ENCODE assay signal across 8 mouse cellular contexts in genomic region chr3:95892066-95893052, GRCm38 (mm10). TPM values are rescaled to one million over a fixed set of nuclear protein-coding genes. Genes with fewer than 3 reads are reported as not detected.
A peak's percentile ranks its signal among the peaks of the same experiment; 100 is the strongest.
DNase-seq lines count a peak whose midpoint lies in the region; ATAC-seq lines count a peak whose summit lies in the region.

No protein-coding gene starts in this region.

- ATAC-seq in kidney, embryonic 15.5 days (replicated peaks; ENCODE audit: low FRiP score) = peak; percentile 9; the same call in 1 of the 2 replicates
- no peak for ATAC-seq in embryonic facial prominence, embryonic 13.5 days (ENCODE audit: insufficient number of reproducible peaks, insufficient read depth, low FRiP score, low TSS enrichment, low read depth)
- ATAC-seq in neural tube, embryonic 15.5 days (ENCODE audit: low FRiP score) = no peak

- peak overlapping the region; percentile 40 for H3K4me3 ChIP-seq in kidney, embryonic 15.5 days (replicated peaks)
- peak overlapping the region; percentile 19 for H3K4me3 ChIP-seq in embryonic facial prominence, embryonic 13.5 days
- H3K4me3 ChIP-seq in neural tube, embryonic 15.5 days (replicated peaks) = peak overlapping the region; percentile 11; the same call in 1 of the 2 replicates

- peaks cover 47% of the 10 kb centered on the region for H3K4me1 ChIP-seq in kidney, embryonic 15.5 days
- H3K4me1 ChIP-seq in embryonic facial prominence, embryonic 13.5 days = peaks cover 31% of the 10 kb centered on the region
- peaks cover 29% of the 10 kb centered on the region for H3K4me1 ChIP-seq in neural tube, embryonic 15.5 days

- H3K36me3 ChIP-seq in kidney, embryonic 15.5 days = peaks cover 7% of the 10 kb centered on the region
- no peaks in the 10 kb centered on the region for H3K36me3 ChIP-seq in embryonic facial prominence, embryonic 13.5 days
- no peaks in the 10 kb centered on the region for H3K36me3 ChIP-seq in neural tube, embryonic 15.5 days

- peak overlapping the region; percentile 11; the same call in 1 of the 2 replicates for H3K9ac ChIP-seq in kidney, embryonic 15.5 days
- peak overlapping the region; percentile 58; the same call in 1 of the 2 replicates for H3K9ac ChIP-seq in embryonic facial prominence, embryonic 13.5 days
- no peak overlapping the region; the same call in 1 of the 2 replicates for H3K9ac ChIP-seq in neural tube, embryonic 15.5 days (replicated peaks)

- H3K27me3 ChIP-seq in kidney, embryonic 15.5 days = no peaks in the 10 kb centered on the region
- H3K27me3 ChIP-seq in embryonic facial prominence, embryonic 13.5 days = no peaks in the 10 kb centered on the region
- no peaks in the 10 kb centered on the region for H3K27me3 ChIP-seq in neural tube, embryonic 15.5 days (replicated peaks)

- no peaks in the 10 kb centered on the region for H3K9me3 ChIP-seq in kidney, embryonic 15.5 days (replicated peaks)
- no peaks in the 10 kb centered on the region for H3K9me3 ChIP-seq in embryonic facial prominence, embryonic 13.5 days
- H3K9me3 ChIP-seq in neural tube, embryonic 15.5 days (replicated peaks) = no peaks in the 10 kb centered on the region

- peak overlapping the region; percentile 93 for H3K27ac ChIP-seq in kidney, embryonic 15.5 days
- H3K27ac ChIP-seq in embryonic facial prominence, embryonic 13.5 days = peak overlapping the region; percentile 81
- H3K27ac ChIP-seq in neural tube, embryonic 15.5 days (replicated peaks) = peak overlapping the region; percentile 79

- DNase-seq in kidney, adult 18-20 months = no peak
- DNase-seq in liver = peak; percentile 23
- DNase-seq in layer of hippocampus, postnatal 36 days = no peak
- no peak for DNase-seq in cerebellum, adult 9-11 months
- no peak for DNase-seq in left cerebral cortex, adult 18-20 months (ENCODE audit: low spot score in 2 of 2)

- peak overlapping the region; percentile 52 for H3K4me2 ChIP-seq in kidney, embryonic 15.5 days
- H3K4me2 ChIP-seq in embryonic facial prominence, embryonic 13.5 days = peak overlapping the region; percentile 61
- peak overlapping the region; percentile 64 for H3K4me2 ChIP-seq in neural tube, embryonic 15.5 days

- 19% methylated on average over 11 of the region's 11 CpGs for WGBS in kidney, embryonic 15.5 days
- WGBS in embryonic facial prominence, embryonic 13.5 days = 34% methylated on average over 11 of the region's 11 CpGs
- WGBS in neural tube, embryonic 15.5 days = 32% methylated on average over 11 of the region's 11 CpGs

RNA-seq across cellular contexts. Expression of gene BC028528, which starts 0.6 kb away (rescaled TPM):
- 38.0 and 42.3 TPM in 2 replicates for polyA plus RNA-seq in kidney, embryonic 15.5 days (2015; fragmentation: Nextera tagmentation; extraction: Ambion mirVana)
- polyA plus RNA-seq in embryonic facial prominence, embryonic 13.5 days (2015; fragmentation: Nextera tagmentation; extraction: Ambion mirVana) = 17.9 and 18.6 TPM in 2 replicates
- polyA plus RNA-seq in neural tube, embryonic 15.5 days (2015; fragmentation: Nextera tagmentation; extraction: Ambion mirVana) = 23.8 and 25.3 TPM in 2 replicates
- total RNA-seq in layer of hippocampus, postnatal 36 days (2021) = 1 to 10 TPM; 2.5 to 3.6 TPM
- 1 to 10 TPM; 3.6 to 6.3 TPM for total RNA-seq in left cerebral cortex, adult 18-20 months (2021)

RNA-seq across cellular contexts. Expression of gene Aph1a, which starts 1.4 kb away (rescaled TPM):
- polyA plus RNA-seq in kidney, embryonic 15.5 days (2015; fragmentation: Nextera tagmentation; extraction: Ambion mirVana) = 37.4 and 40.8 TPM in 2 replicates
- polyA plus RNA-seq in embryonic facial prominence, embryonic 13.5 days (2015; fragmentation: Nextera tagmentation; extraction: Ambion mirVana) = 29.6 and 32.3 TPM in 2 replicates
- 31.0 and 39.5 TPM in 2 replicates for polyA plus RNA-seq in neural tube, embryonic 15.5 days (2015; fragmentation: Nextera tagmentation; extraction: Ambion mirVana)
- 10 to 100 TPM; 72.2 to 83.3 TPM for total RNA-seq in layer of hippocampus, postnatal 36 days (2021)
- total RNA-seq in left cerebral cortex, adult 18-20 months (2021) = 10 to 100 TPM; 62.7 to 64.4 TPM

RNA-seq across cellular contexts. Expression of gene Ciart, which starts 10.3 kb away (rescaled TPM):
- 5.9 and 6.6 TPM in 2 replicates for polyA plus RNA-seq in kidney, embryonic 15.5 days (2015; fragmentation: Nextera tagmentation; extraction: Ambion mirVana)
- 7.0 and 7.8 TPM in 2 replicates for polyA plus RNA-seq in embryonic facial prominence, embryonic 13.5 days (2015; fragmentation: Nextera tagmentation; extraction: Ambion mirVana)
- 4.3 and 4.5 TPM in 2 replicates for polyA plus RNA-seq in neural tube, embryonic 15.5 days (2015; fragmentation: Nextera tagmentation; extraction: Ambion mirVana)
- total RNA-seq in layer of hippocampus, postnatal 36 days (2021) = 10 to 100 TPM in 1 of 2 experiments, 1 to 10 TPM in 1; 8.1 to 12.9 TPM
- total RNA-seq in left cerebral cortex, adult 18-20 months (2021) = 10 to 100 TPM; 10.0 to 17.0 TPM

RNA-seq across cellular contexts. Expression of gene Car14, which starts 12.1 kb away (rescaled TPM):
- 17.3 and 22.5 TPM in 2 replicates for polyA plus RNA-seq in kidney, embryonic 15.5 days (2015; fragmentation: Nextera tagmentation; extraction: Ambion mirVana)
- 14.5 and 16.6 TPM in 2 replicates for polyA plus RNA-seq in embryonic facial prominence, embryonic 13.5 days (2015; fragmentation: Nextera tagmentation; extraction: Ambion mirVana)
- 1.3 and 1.8 TPM in 2 replicates for polyA plus RNA-seq in neural tube, embryonic 15.5 days (2015; fragmentation: Nextera tagmentation; extraction: Ambion mirVana)
- total RNA-seq in layer of hippocampus, postnatal 36 days (2021) = 10 to 100 TPM in 1 of 2 experiments, 1 to 10 TPM in 1; 9.0 to 12.2 TPM
- 1 to 10 TPM; 6.0 to 7.8 TPM for total RNA-seq in left cerebral cortex, adult 18-20 months (2021)

RNA-seq across cellular contexts. Expression of gene Mrps21, which starts 21.0 kb away (rescaled TPM):
- polyA plus RNA-seq in kidney, embryonic 15.5 days (2015; fragmentation: Nextera tagmentation; extraction: Ambion mirVana) = 404 and 412 TPM in 2 replicates
- 295 and 350 TPM in 2 replicates for polyA plus RNA-seq in embryonic facial prominence, embryonic 13.5 days (2015; fragmentation: Nextera tagmentation; extraction: Ambion mirVana)
- polyA plus RNA-seq in neural tube, embryonic 15.5 days (2015; fragmentation: Nextera tagmentation; extraction: Ambion mirVana) = 284 and 296 TPM in 2 replicates
- 100 to 1,000 TPM; 159 to 165 TPM for total RNA-seq in layer of hippocampus, postnatal 36 days (2021)
- total RNA-seq in left cerebral cortex, adult 18-20 months (2021) = 100 to 1,000 TPM; 163 to 166 TPM
